Mouse (Mus musculus): ENCODE results near the gene A930017K11Rik. TPM values are rescaled to one million over a fixed set of nuclear protein-coding genes. Genes with fewer than 3 reads are reported as not detected.

A930017K11Rik gene
- polyA plus RNA-seq (2014; fragmentation: Illumina TruSeq; extraction: RNeasy Lipid Tissue Mini Kit (QIAGEN cat#74804); ENCODE audit: low read depth, low replicate concordance): not detected

GRCm38 (mm10) chr17:25951803-25952623 is at the start of gene A930017K11Rik:
A930017K11Rik (minus strand) TSS chr17:25952565.

GRCm38 (mm10) chr17:25985306-25986294 is 33.2 kb upstream of the A930017K11Rik start, which contains the start of gene Capn15:
Capn15 (minus strand) TSS chr17:25985796.

GRCm38 (mm10) chr17:25944366-25945163 is 7.8 kb downstream of the A930017K11Rik start, which contains the start of the genes Pigq and Nhlrc4:
Pigq (minus strand) TSS chr17:25944936.
Nhlrc4 (minus strand) TSS chr17:25944961.

GRCm38 (mm10) chr17:25919144-25919785 is 33.1 kb downstream of the A930017K11Rik start, which contains the start of gene Rab40c:
Rab40c (minus strand) TSS chr17:25919727.

Other genes starting within 250 kb of the A930017K11Rik start
- not detected for gene Gng13, start 235.4 kb downstream of the A930017K11Rik start, polyA plus RNA-seq (2014; fragmentation: Illumina TruSeq; extraction: RNeasy Lipid Tissue Mini Kit (QIAGEN cat#74804); ENCODE audit: low read depth, low replicate concordance)
- gene Chtf18, start 225.1 kb downstream of the A930017K11Rik start, polyA plus RNA-seq (2014; fragmentation: Illumina TruSeq; extraction: RNeasy Lipid Tissue Mini Kit (QIAGEN cat#74804); ENCODE audit: low read depth, low replicate concordance): not detected
- gene Rpusd1, start 224.9 kb downstream of the A930017K11Rik start, polyA plus RNA-seq (2014; fragmentation: Illumina TruSeq; extraction: RNeasy Lipid Tissue Mini Kit (QIAGEN cat#74804); ENCODE audit: low read depth, low replicate concordance): not detected
- gene Mslnl, start 216.5 kb downstream of the A930017K11Rik start, polyA plus RNA-seq (2014; fragmentation: Illumina TruSeq; extraction: RNeasy Lipid Tissue Mini Kit (QIAGEN cat#74804); ENCODE audit: low read depth, low replicate concordance): not detected
- 0.53 TPM for gene Msln, start 198.2 kb downstream of the A930017K11Rik start, polyA plus RNA-seq (2014; fragmentation: Illumina TruSeq; extraction: RNeasy Lipid Tissue Mini Kit (QIAGEN cat#74804); ENCODE audit: low read depth, low replicate concordance)
- gene Narfl, start 178.8 kb downstream of the A930017K11Rik start, polyA plus RNA-seq (2014; fragmentation: Illumina TruSeq; extraction: RNeasy Lipid Tissue Mini Kit (QIAGEN cat#74804); ENCODE audit: low read depth, low replicate concordance): 2.1 TPM
- gene Haghl, start 166.9 kb downstream of the A930017K11Rik start, polyA plus RNA-seq (2014; fragmentation: Illumina TruSeq; extraction: RNeasy Lipid Tissue Mini Kit (QIAGEN cat#74804); ENCODE audit: low read depth, low replicate concordance): not detected
- not detected for gene Ccdc78, start 166.0 kb downstream of the A930017K11Rik start, polyA plus RNA-seq (2014; fragmentation: Illumina TruSeq; extraction: RNeasy Lipid Tissue Mini Kit (QIAGEN cat#74804); ENCODE audit: low read depth, low replicate concordance)
- 0.32 TPM for gene Fam173a, start 159.7 kb downstream of the A930017K11Rik start, polyA plus RNA-seq (2014; fragmentation: Illumina TruSeq; extraction: RNeasy Lipid Tissue Mini Kit (QIAGEN cat#74804); ENCODE audit: low read depth, low replicate concordance)
- 1.6 TPM for gene AC134908.4, start 156.9 kb downstream of the A930017K11Rik start, polyA plus RNA-seq (2014; fragmentation: Illumina TruSeq; extraction: RNeasy Lipid Tissue Mini Kit (QIAGEN cat#74804); ENCODE audit: low read depth, low replicate concordance)
- not detected for gene Metrn, start 155.4 kb downstream of the A930017K11Rik start, polyA plus RNA-seq (2014; fragmentation: Illumina TruSeq; extraction: RNeasy Lipid Tissue Mini Kit (QIAGEN cat#74804); ENCODE audit: low read depth, low replicate concordance)
- not detected for gene Fbxl16, start 143.5 kb downstream of the A930017K11Rik start, polyA plus RNA-seq (2014; fragmentation: Illumina TruSeq; extraction: RNeasy Lipid Tissue Mini Kit (QIAGEN cat#74804); ENCODE audit: low read depth, low replicate concordance)
- gene Wdr24, start 128.9 kb downstream of the A930017K11Rik start, polyA plus RNA-seq (2014; fragmentation: Illumina TruSeq; extraction: RNeasy Lipid Tissue Mini Kit (QIAGEN cat#74804); ENCODE audit: low read depth, low replicate concordance): 0.64 TPM
- 5.3 TPM for gene Jmjd8, start 123.7 kb downstream of the A930017K11Rik start, polyA plus RNA-seq (2014; fragmentation: Illumina TruSeq; extraction: RNeasy Lipid Tissue Mini Kit (QIAGEN cat#74804); ENCODE audit: low read depth, low replicate concordance)
- 5.4 TPM for gene Stub1, start 119.2 kb downstream of the A930017K11Rik start, polyA plus RNA-seq (2014; fragmentation: Illumina TruSeq; extraction: RNeasy Lipid Tissue Mini Kit (QIAGEN cat#74804); ENCODE audit: low read depth, low replicate concordance)
- gene Rhbdl1, start 115.3 kb downstream of the A930017K11Rik start, polyA plus RNA-seq (2014; fragmentation: Illumina TruSeq; extraction: RNeasy Lipid Tissue Mini Kit (QIAGEN cat#74804); ENCODE audit: low read depth, low replicate concordance): not detected
- gene Gm20683, start 110.8 kb downstream of the A930017K11Rik start, polyA plus RNA-seq (2014; fragmentation: Illumina TruSeq; extraction: RNeasy Lipid Tissue Mini Kit (QIAGEN cat#74804); ENCODE audit: low read depth, low replicate concordance): not detected
- gene Rhot2, start 107.7 kb downstream of the A930017K11Rik start, polyA plus RNA-seq (2014; fragmentation: Illumina TruSeq; extraction: RNeasy Lipid Tissue Mini Kit (QIAGEN cat#74804); ENCODE audit: low read depth, low replicate concordance): 9.5 TPM
- 0.45 TPM for gene Wdr90, start 91.1 kb downstream of the A930017K11Rik start, polyA plus RNA-seq (2014; fragmentation: Illumina TruSeq; extraction: RNeasy Lipid Tissue Mini Kit (QIAGEN cat#74804); ENCODE audit: low read depth, low replicate concordance)
- 3.8 TPM for gene Mcrip2, start 83.8 kb downstream of the A930017K11Rik start, polyA plus RNA-seq (2014; fragmentation: Illumina TruSeq; extraction: RNeasy Lipid Tissue Mini Kit (QIAGEN cat#74804); ENCODE audit: low read depth, low replicate concordance)
- gene Mettl26, start 77.5 kb downstream of the A930017K11Rik start, polyA plus RNA-seq (2014; fragmentation: Illumina TruSeq; extraction: RNeasy Lipid Tissue Mini Kit (QIAGEN cat#74804); ENCODE audit: low read depth, low replicate concordance): 13.0 TPM
- not detected for gene Wfikkn1, start 71.7 kb downstream of the A930017K11Rik start, polyA plus RNA-seq (2014; fragmentation: Illumina TruSeq; extraction: RNeasy Lipid Tissue Mini Kit (QIAGEN cat#74804); ENCODE audit: low read depth, low replicate concordance)
- gene Rab40c, start 32.8 kb downstream of the A930017K11Rik start, polyA plus RNA-seq (2014; fragmentation: Illumina TruSeq; extraction: RNeasy Lipid Tissue Mini Kit (QIAGEN cat#74804); ENCODE audit: low read depth, low replicate concordance): 0.74 TPM
- 14.8 TPM for gene Pigq, start 7.6 kb downstream of the A930017K11Rik start, polyA plus RNA-seq (2014; fragmentation: Illumina TruSeq; extraction: RNeasy Lipid Tissue Mini Kit (QIAGEN cat#74804); ENCODE audit: low read depth, low replicate concordance)
- gene Nhlrc4, start 7.6 kb downstream of the A930017K11Rik start, polyA plus RNA-seq (2014; fragmentation: Illumina TruSeq; extraction: RNeasy Lipid Tissue Mini Kit (QIAGEN cat#74804); ENCODE audit: low read depth, low replicate concordance): not detected
- gene Capn15, start 33.2 kb upstream of the A930017K11Rik start, polyA plus RNA-seq (2014; fragmentation: Illumina TruSeq; extraction: RNeasy Lipid Tissue Mini Kit (QIAGEN cat#74804); ENCODE audit: low read depth, low replicate concordance): 0.77 TPM
- gene Rab11fip3, start 117.0 kb upstream of the A930017K11Rik start, polyA plus RNA-seq (2014; fragmentation: Illumina TruSeq; extraction: RNeasy Lipid Tissue Mini Kit (QIAGEN cat#74804); ENCODE audit: low read depth, low replicate concordance): 2.0 TPM
- 230 TPM for gene Decr2, start 137.8 kb upstream of the A930017K11Rik start, polyA plus RNA-seq (2014; fragmentation: Illumina TruSeq; extraction: RNeasy Lipid Tissue Mini Kit (QIAGEN cat#74804); ENCODE audit: low read depth, low replicate concordance)
- not detected for gene Nme4, start 143.0 kb upstream of the A930017K11Rik start, polyA plus RNA-seq (2014; fragmentation: Illumina TruSeq; extraction: RNeasy Lipid Tissue Mini Kit (QIAGEN cat#74804); ENCODE audit: low read depth, low replicate concordance)
- 3.4 TPM for gene Tmem8, start 160.7 kb upstream of the A930017K11Rik start, polyA plus RNA-seq (2014; fragmentation: Illumina TruSeq; extraction: RNeasy Lipid Tissue Mini Kit (QIAGEN cat#74804); ENCODE audit: low read depth, low replicate concordance)
- gene Mrpl28, start 170.9 kb upstream of the A930017K11Rik start, polyA plus RNA-seq (2014; fragmentation: Illumina TruSeq; extraction: RNeasy Lipid Tissue Mini Kit (QIAGEN cat#74804); ENCODE audit: low read depth, low replicate concordance): 9.9 TPM
- gene Axin1, start 186.1 kb upstream of the A930017K11Rik start, polyA plus RNA-seq (2014; fragmentation: Illumina TruSeq; extraction: RNeasy Lipid Tissue Mini Kit (QIAGEN cat#74804); ENCODE audit: low read depth, low replicate concordance): 12.1 TPM
- not detected for gene Pdia2, start 246.5 kb upstream of the A930017K11Rik start, polyA plus RNA-seq (2014; fragmentation: Illumina TruSeq; extraction: RNeasy Lipid Tissue Mini Kit (QIAGEN cat#74804); ENCODE audit: low read depth, low replicate concordance)

Measured in liver, adult 10 weeks (tissue).